Mouse (Mus musculus) kidney, adult 2 months (tissue): ENCODE measurements around the gene Eps15.

Experiments used
- CTCF ChIP-seq: fragments of 200-500 bp; conservative IDR thresholded peaks from 2 replicates; pipeline ENCODE4 v1.5.1; 2011; ENCODE audit warnings: low read depth, mild to moderate bottlenecking, control low read depth, low read length, moderate library complexity, mixed read lengths; ENCODE audit not compliant: insufficient read depth, insufficient read length
- POLR2A ChIP-seq: fragments of 200-500 bp; IDR thresholded peaks from one replicate; pipeline ENCODE4 v1.6.1; 2011; ENCODE audit warnings: low read depth, low read length, control low read depth

DNA sequence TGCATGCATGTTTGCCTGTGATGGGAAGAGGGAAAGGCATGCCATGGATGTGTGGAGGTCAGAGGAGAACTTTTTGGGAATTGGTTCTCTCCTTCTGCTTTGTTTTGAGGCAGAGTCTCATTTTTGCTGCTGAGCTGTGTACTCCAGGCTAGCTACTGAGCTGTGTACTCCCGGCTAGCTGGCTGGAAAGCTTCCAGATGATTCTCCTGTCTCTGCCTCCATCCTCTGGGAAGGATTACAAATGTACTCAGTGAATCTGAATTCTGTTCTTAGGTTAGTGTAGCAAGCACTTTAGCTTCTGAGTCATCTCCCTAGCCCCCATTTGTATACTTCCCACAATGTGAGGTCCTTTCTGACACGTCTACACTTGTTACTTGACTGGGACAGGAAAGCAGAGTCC lies 143.4 kb downstream of the Eps15 start:
- TF ChIP-seq POLR2A: no peak
- no peak for TF ChIP-seq CTCF
